ENCODE assay signal across 7 mouse cellular contexts in genomic region chr1:191254448-191254847, GRCm38 (mm10). TPM values are rescaled to one million over a fixed set of nuclear protein-coding genes. Genes with fewer than 3 reads are reported as not detected.
DNase-seq lines count a peak whose midpoint lies in the region; ATAC-seq lines count a peak whose summit lies in the region.

No protein-coding gene starts in this region.

- H3K9me3 ChIP-seq in liver, embryonic 16.5 days (replicated peaks; ENCODE audit: control insufficient read depth, low read length), result no peaks in the 10 kb centered on the region

- H3K4me3 ChIP-seq in liver, embryonic 16.5 days (ENCODE audit: low read depth, low read length), result no peak overlapping the region

- H3K27ac ChIP-seq in liver, embryonic 16.5 days (ENCODE audit: low read length), result no peak overlapping the region

- no peaks in the 10 kb centered on the region for H3K36me3 ChIP-seq in liver, embryonic 16.5 days (ENCODE audit: control insufficient read depth, insufficient read depth)

- H3K4me1 ChIP-seq in liver, embryonic 16.5 days (ENCODE audit: control insufficient read depth, low read depth, low read length), result peaks cover 4% of the 10 kb centered on the region; the same call in 1 of the 2 replicates

- H3K4me2 ChIP-seq in liver, embryonic 16.5 days (ENCODE audit: low read depth, low read length), result no peak overlapping the region

- ATAC-seq in liver, embryonic 16.5 days (ENCODE audit: low read depth), result peak; percentile 40
- ATAC-seq in CD4-positive, CD25-positive, alpha-beta regulatory T cell, adult 4 months, result no peak

- H3K27me3 ChIP-seq in liver, embryonic 16.5 days (ENCODE audit: control insufficient read depth, insufficient read depth, low read depth, low read length), result no peaks in the 10 kb centered on the region

- H3K9ac ChIP-seq in liver, embryonic 16.5 days (ENCODE audit: low read depth, low read length), result no peak overlapping the region

- peak; percentile 50 for DNase-seq in ovary, adult 18-20 months (ENCODE audit: low spot score)
- no peak for DNase-seq in ovary, postnatal 10 days (ENCODE audit: low spot score)
- peak; percentile 36 for DNase-seq in gastrocnemius, postnatal 10 days
- DNase-seq in urinary bladder, adult 18-20 months (ENCODE audit: low spot score in 2 of 2), result no peak
- DNase-seq in thymus, postnatal 10 days (ENCODE audit: low spot score in 2 of 2), result no peak

- 34% methylated on average over 5 of the region's 5 CpGs for WGBS in liver, embryonic 16.5 days (ENCODE audit: insufficient replicate concordance)

RNA-seq across cellular contexts. Expression of gene Atf3, which starts 36.6 kb away (rescaled TPM):
- 10 to 100 TPM in 1 of 2 experiments, 1 to 10 TPM in 1; 5.0 to 13.4 TPM for total RNA-seq in gastrocnemius, postnatal 10 days (2021)
- 1.5 and 1.9 TPM in 2 replicates for polyA plus RNA-seq in liver, embryonic 16.5 days (2015; fragmentation: Nextera tagmentation; extraction: Ambion mirVana)
- polyA plus RNA-seq in CD4-positive, CD25-positive, alpha-beta regulatory T cell, adult 4 months (2017; shearing (Covaris generic)), result not detected

Comparison
In these comparisons a context has a peak if more than half of its experiments do, and no peak if none do; other contexts are left out.
1. DNase-seq: peak in ovary, adult 18-20 months (single experiment) and gastrocnemius, postnatal 10 days (single experiment); none in ovary, postnatal 10 days (single experiment), urinary bladder, adult 18-20 months (0 of 2) and thymus, postnatal 10 days (0 of 2).